Mouse (Mus musculus): Measurements from ENCODE around the gene Pde4c.

DNA sequence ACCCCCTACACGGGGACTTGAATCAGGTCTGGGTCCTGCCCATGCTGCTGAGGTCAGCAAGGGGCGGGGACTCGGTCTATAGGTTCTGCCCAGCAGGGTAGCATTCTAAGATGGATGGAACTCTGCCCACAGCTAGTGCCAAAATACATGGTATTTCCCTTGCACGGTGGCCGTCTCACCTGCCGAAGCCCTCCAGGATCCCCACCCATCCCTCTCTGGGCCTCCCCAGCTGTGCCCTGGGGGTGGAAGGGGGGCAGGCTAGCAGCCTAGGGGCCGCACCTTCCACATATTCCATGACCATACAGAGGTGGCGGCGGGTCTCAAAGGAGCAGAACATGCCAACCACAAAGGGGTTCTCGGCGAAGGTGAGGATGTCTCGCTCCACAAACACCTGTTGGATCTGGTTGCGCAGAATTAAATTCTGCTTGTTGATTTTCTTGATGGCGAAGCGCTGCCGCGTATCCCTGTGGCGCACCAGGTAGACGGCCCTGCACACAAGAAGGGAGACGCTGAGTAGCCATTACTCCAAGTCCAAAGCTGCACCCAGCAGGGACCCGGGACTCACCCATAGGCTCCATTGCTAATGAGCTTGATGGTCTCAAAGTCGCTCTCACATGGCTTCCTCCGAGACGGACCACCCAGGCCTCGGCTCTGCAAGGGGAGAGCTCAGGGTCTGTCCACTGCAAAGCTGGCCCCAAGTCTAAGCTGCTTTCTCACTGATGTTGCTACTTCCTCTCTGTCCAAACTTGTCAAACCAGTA lies 63.0 kb downstream of the Pde4c start:
- TF ChIP-seq POLR2A (IDR thresholded peaks at IDR 0.05; ENCODE audit: extremely low read depth, insufficient read depth, low read length) (no peak), CTCF (IDR thresholded peaks at IDR 0.05; ENCODE audit: low read depth, low read length) (no peak)
